Mouse (Mus musculus) liver, embryonic 13.5 days (tissue): ENCODE data around the gene Hsd17b14. TPM values are rescaled to one million over a fixed set of nuclear protein-coding genes. Genes with fewer than 3 reads are reported as not detected.
A peak's percentile ranks its signal among the peaks of the same experiment; 100 is the strongest.

ENCODE experiments used
- ATAC-seq: fragments of 200-750 bp; cut with Nextera tagmentation; 2 replicates; pipeline ENCODE4 v1.8.0; 2017; ENCODE audit warnings: low read depth, mild to moderate bottlenecking, moderate number of reproducible peaks, moderate library complexity
- DNase-seq: peaks from one replicate; pipeline ENCODE4 v3.0.0; 2022
- H3K27ac ChIP-seq: fragments of 300-500 bp; sonication (generic); 2 replicates; pipeline ENCODE4 v1.5.1; 2015; ENCODE audit warnings: moderate library complexity, mild to moderate bottlenecking, inconsistent platforms
- H3K27me3 ChIP-seq: fragments of 300-500 bp; sonication (generic); 2 replicates; pipeline ENCODE4 v1.6.1; 2015; ENCODE audit warnings: mild to moderate bottlenecking, inconsistent platforms
- H3K36me3 ChIP-seq: fragments of 300-500 bp; sonication (generic); 2 replicates; pipeline ENCODE4 v1.6.1; 2015; ENCODE audit warnings: mild to moderate bottlenecking, inconsistent platforms
- H3K4me1 ChIP-seq: fragments of 300-500 bp; sonication (generic); replicated peaks from 2 replicates; pipeline ENCODE4 v1.6.1; 2015; ENCODE audit warnings: inconsistent platforms
- H3K4me2 ChIP-seq: fragments of 300-500 bp; sonication (generic); 2 replicates; pipeline ENCODE4 v1.6.1; 2015; ENCODE audit warnings: inconsistent platforms, mild to moderate bottlenecking, moderate library complexity
- H3K4me3 ChIP-seq: fragments of 300-500 bp; sonication (generic); replicated peaks from 2 replicates; pipeline ENCODE4 v1.5.1; 2015; ENCODE audit warnings: mild to moderate bottlenecking, inconsistent platforms
- H3K9ac ChIP-seq: fragments of 300-500 bp; sonication (generic); 2 replicates; pipeline ENCODE4 v1.6.1; 2015; ENCODE audit warnings: mild to moderate bottlenecking, inconsistent platforms
- H3K9me3 ChIP-seq: fragments of 300-500 bp; sonication (generic); replicated peaks from 2 replicates; pipeline ENCODE4 v1.6.1; 2016; ENCODE audit warnings: inconsistent platforms
- WGBS: fragments of 180-500 bp; shearing (Covaris S2); methylation state at CpG from one replicate; pipeline ENCODE4 v1.1.7; 2015; ENCODE audit not compliant: insufficient replicate concordance; 5-methylcytosine and 5-hydroxymethylcytosine counted together
- polyA plus RNA-seq: library from polyadenylated mRNA; unstranded; fragments of >200 nt; fragmentation: Nextera tagmentation; extraction: Ambion mirVana; gene quantifications from 2 replicates; pipeline ENCODE4 v1.2.1, GENCODE M21; 2015

Hsd17b14 gene
- polyA plus RNA-seq, 1 experiment from 2014 or later: 1.9 TPM

- 68% methylated on average over 2 of the region's 2 CpGs for WGBS
- DNase-seq: no peak
- H3K4me1 ChIP-seq: peaks cover 28% of the 10 kb centered on the region
- ATAC-seq: no peak
- no peaks in the 10 kb centered on the region for H3K9me3 ChIP-seq
- no peak overlapping the region for H3K27ac ChIP-seq
- no peak overlapping the region for H3K4me3 ChIP-seq
- 0 out of 2 replicates have a peak, but pooled peaks cover 4% of the 10 kb centered on the region for H3K27me3 ChIP-seq
- no peak overlapping the region for H3K9ac ChIP-seq
- no peak overlapping the region for H3K4me2 ChIP-seq
- no peaks in the 10 kb centered on the region for H3K36me3 ChIP-seq
Measured at GRCm38 (mm10) chr7:45530643-45531042, 24.1 kb upstream of the Hsd17b14 start.

- ATAC-seq (no peak), DNase-seq (no peak)
- Histone ChIP-seq H3K27ac (no peak overlapping the region), H3K36me3 (no peaks in the 10 kb centered on the region), H3K27me3 (peaks cover 15% of the 10 kb centered on the region), H3K4me2 (no peak overlapping the region), H3K4me1 (peaks cover 7% of the 10 kb centered on the region), H3K9me3 (no peaks in the 10 kb centered on the region), H3K9ac (no peak overlapping the region), H3K4me3 (no peak overlapping the region)
- WGBS: 65% methylated on average over 1 of the region's 1 CpGs
Measured at GRCm38 (mm10) chr7:45535676-45536075, 19.0 kb upstream of the Hsd17b14 start.

DNA sequence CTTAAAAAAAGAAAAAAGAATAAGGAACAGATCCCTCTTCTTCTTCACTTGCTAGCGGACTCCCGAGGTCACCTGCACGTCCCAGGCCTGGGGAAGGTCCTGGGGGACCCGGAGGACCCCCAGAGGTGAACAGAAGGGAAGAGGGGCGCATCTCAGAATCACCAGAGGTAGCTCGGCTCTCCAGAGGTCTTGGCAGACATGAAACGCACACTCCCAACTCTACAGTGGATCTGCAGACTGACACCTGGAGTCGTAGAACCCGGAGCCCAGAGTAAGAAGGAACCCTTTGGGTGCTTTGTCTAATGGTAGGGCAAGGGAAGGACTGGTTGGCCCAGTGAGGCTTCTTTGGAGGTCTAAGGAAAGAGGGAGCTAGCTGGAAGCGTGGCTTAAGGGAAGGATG, 17.1 kb upstream of the Hsd17b14 start:
- 75% methylated on average over 10 of the region's 10 CpGs for WGBS
- H3K27ac ChIP-seq: no peak overlapping the region
- no peaks in the 10 kb centered on the region for H3K9me3 ChIP-seq
- H3K36me3 ChIP-seq: no peaks in the 10 kb centered on the region
- ATAC-seq (no peak), DNase-seq (no peak)
- H3K4me3 ChIP-seq: peak overlapping the region; percentile 46
- H3K4me1 ChIP-seq: peaks cover 7% of the 10 kb centered on the region
- H3K4me2 ChIP-seq: peak overlapping the region; percentile 61
- no peak overlapping the region for H3K9ac ChIP-seq
- H3K27me3 ChIP-seq: peaks cover 15% of the 10 kb centered on the region

DNA sequence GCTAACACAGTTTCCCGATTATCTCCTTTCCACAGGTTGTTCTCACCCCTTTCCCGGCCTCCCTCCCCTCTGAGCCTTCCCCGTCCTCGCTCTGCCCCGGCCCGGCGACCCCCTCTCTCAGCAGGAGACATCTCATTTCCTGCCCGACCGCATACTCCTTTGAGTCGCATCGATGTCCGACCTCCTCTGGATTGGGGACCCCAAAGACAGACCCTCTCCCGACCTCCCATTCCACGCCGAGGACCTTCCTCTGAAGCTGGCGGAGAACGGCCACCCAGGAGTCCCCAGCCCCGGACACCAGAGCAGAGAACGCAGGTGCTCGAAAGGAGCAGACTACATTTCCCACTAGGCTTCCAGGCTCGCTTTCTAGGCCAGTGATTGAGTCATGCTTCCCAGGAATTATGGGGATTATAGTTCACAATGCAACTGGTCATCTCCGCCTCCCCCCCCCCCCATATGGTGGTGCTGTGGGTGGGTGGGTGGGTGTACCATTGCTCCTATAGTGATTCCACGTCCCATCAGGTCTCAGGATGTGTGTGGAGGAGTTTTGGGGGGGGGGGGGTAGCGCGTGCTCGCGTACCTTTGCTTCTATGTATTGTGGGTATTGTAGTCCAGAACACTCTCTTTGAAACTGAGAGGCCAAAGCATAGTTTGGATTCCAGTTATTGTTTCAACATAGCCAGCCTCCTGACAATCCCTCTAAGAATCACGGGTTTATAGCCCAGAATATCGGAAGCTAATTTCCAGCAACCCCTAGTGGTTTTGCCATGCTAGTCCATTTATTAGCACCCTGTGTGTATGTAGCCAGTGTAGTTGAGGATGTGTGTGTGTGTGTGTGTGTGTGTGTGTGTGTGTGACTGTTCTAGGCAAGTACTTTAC, 16.3 kb upstream of the Hsd17b14 start:
- Histone ChIP-seq H3K4me3 (peak overlapping the region; percentile 46), H3K36me3 (no peaks in the 10 kb centered on the region), H3K27me3 (peaks cover 14% of the 10 kb centered on the region), H3K27ac (no peak overlapping the region), H3K9me3 (no peaks in the 10 kb centered on the region), H3K4me2 (peak overlapping the region; percentile 61), H3K9ac (peak overlapping the region; percentile 47), H3K4me1 (peaks cover 7% of the 10 kb centered on the region)
- WGBS: 7% methylated on average over 27 of the region's 29 CpGs
- DNase-seq: no peak
- peak; percentile 28; the same call in 1 of the 2 replicates for ATAC-seq

DNA sequence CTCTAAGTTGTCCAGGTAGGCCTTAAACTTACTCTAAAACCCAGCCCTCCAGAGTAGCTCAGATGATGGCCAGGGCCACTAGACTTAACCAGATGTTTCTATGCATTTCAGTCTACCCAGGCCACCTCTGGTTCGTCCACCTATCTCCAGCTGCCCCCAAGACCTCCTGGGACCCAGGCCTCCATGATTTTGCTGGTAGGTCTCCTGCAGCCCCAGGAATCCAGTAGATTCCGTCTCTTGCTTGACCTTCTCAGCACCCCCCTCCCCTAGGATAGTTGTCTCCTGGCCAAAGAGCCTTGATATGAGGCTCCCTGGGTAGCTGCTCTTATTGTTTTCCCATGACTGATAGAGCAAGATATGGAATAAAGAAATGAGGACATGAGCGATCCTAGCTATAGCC, 15.6 kb upstream of the Hsd17b14 start:
- H3K9me3 ChIP-seq: no peaks in the 10 kb centered on the region
- WGBS: 64% methylated on average over 3 of the region's 3 CpGs

DNA sequence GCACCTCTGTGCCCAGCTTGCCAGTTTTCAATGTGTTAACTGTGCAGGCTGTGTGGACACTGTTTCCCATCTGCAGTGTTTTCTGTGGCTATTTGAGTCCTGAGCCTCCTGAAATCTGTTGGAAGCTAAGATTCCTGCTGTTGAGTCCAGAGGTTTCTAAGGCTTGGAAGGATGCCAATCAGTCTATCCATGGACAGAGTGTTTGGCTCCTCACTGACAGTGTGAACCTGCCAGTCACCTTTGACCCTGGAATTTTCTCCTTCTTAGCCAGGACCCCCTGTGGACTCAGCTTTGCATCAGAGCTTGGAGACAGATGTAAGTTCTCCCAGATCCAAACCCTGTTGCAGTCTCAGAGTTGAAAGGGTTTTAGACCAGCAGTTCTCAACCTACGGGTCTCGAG, 14.5 kb upstream of the Hsd17b14 start:
- 61% methylated on average over 2 of the region's 2 CpGs for whole genome bisulfite sequencing
- no peak for ATAC-seq
- Histone ChIP-seq H3K36me3 (no peaks in the 10 kb centered on the region), H3K4me1 (peaks cover 7% of the 10 kb centered on the region), H3K4me3 (no peak overlapping the region), H3K27ac (no peak overlapping the region), H3K27me3 (peaks cover 16% of the 10 kb centered on the region), H3K4me2 (no peak overlapping the region), H3K9ac (no peak overlapping the region), H3K9me3 (peaks cover 5% of the 10 kb centered on the region; the same call in 1 of the 2 replicates)
- no peak for DNase-seq

More for the DNA sequence above, 15.6 kb upstream of the Hsd17b14 start:
- Histone ChIP-seq H3K4me2 (no peak overlapping the region), H3K4me3 (no peak overlapping the region), H3K36me3 (no peaks in the 10 kb centered on the region), H3K4me1 (peaks cover 7% of the 10 kb centered on the region), H3K27me3 (peaks cover 15% of the 10 kb centered on the region), H3K27ac (no peak overlapping the region), H3K9ac (no peak overlapping the region)
- no peak for DNase-seq
- ATAC-seq: peak; percentile 14; the same call in 1 of the 2 replicates

DNA sequence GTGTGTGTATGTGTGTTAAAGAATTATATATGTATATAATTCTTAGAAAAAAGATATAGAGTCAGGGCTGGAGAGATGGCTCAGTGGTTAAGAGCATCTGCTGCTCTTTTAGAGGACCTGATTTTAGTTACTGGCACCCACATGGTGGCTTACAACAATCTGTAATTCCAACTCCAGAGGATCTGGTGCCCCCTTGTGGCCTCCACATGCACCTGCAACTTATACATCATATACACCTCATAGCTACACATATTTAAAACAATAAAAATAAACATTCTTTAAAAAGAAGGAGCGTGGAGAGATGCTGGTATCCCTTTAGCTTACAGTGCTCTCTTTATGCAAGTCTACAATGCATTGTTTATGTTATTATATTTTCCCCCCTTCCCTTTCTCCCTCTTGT, 10.2 kb upstream of the Hsd17b14 start:
- no peak for DNase-seq
- H3K9me3 ChIP-seq: peaks cover 5% of the 10 kb centered on the region; the same call in 1 of the 2 replicates
- H3K4me1 ChIP-seq: no peaks in the 10 kb centered on the region
- no peak overlapping the region for H3K27ac ChIP-seq
- H3K4me3 ChIP-seq: no peak overlapping the region
- no peaks in the 10 kb centered on the region for H3K36me3 ChIP-seq
- no peak for ATAC-seq
- H3K27me3 ChIP-seq: peaks cover 13% of the 10 kb centered on the region
- H3K9ac ChIP-seq: no peak overlapping the region
- no peak overlapping the region for H3K4me2 ChIP-seq
- WGBS: 50% methylated on average over 1 of the region's 1 CpGs

DNA sequence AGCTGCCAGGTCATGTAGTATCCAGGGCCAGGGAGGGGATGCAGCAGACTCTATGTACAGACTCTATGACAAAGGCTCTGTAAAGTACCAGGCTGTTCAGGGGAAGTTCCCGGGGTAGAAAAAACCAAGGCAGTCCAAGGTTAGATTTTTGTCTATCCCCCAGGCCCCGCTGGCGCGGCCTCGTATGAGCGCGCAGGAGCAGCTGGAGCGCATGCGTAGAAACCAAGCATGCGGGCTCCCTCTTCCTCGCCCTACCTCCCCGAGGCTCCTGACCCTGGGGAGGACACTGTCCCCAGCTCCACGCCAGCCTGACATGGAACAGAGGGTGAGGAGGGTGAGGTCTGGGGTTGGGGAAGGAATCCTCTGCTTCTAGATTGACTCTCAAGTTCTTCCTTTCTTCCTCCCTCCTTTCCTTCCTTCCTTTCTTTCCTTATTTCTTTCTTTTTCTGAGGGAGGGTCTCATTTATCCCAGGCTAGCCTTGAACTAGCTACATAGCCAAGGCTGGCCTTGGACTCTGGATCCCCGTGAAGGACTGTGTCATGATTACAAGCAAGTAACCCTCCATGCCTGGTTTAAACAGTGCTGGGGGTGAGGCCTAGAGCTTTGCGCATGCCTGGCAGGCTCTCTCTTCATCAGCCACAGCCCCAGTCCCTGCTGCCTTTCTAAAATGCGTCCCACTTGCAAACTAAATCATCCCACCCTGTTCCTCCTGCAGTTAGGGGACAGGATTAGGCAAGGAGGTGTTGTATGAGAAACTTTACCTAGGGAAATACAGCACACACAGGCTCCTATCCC, 4.9 kb upstream of the Hsd17b14 start:
- no peak overlapping the region for H3K27ac ChIP-seq
- no peaks in the 10 kb centered on the region for H3K36me3 ChIP-seq
- no peak overlapping the region for H3K9ac ChIP-seq
- no peak overlapping the region for H3K4me2 ChIP-seq
- no peak for ATAC-seq
- peaks cover 16% of the 10 kb centered on the region for H3K4me1 ChIP-seq
- H3K27me3 ChIP-seq: 0 out of 2 replicates have a peak, but pooled peaks cover 9% of the 10 kb centered on the region
- whole genome bisulfite sequencing: 75% methylated on average over 16 of the region's 16 CpGs
- no peaks in the 10 kb centered on the region for H3K9me3 ChIP-seq
- H3K4me3 ChIP-seq: no peak overlapping the region
- no peak for DNase-seq

GRCm38 (mm10) chr7:45550821-45551511, 3.7 kb upstream of the Hsd17b14 start:
- no peaks in the 10 kb centered on the region for H3K9me3 ChIP-seq
- no peak for ATAC-seq
- H3K27ac ChIP-seq: no peak overlapping the region
- H3K27me3 ChIP-seq: 0 out of 2 replicates have a peak, but pooled peaks cover 9% of the 10 kb centered on the region
- H3K4me1 ChIP-seq: peaks cover 16% of the 10 kb centered on the region
- no peak overlapping the region for H3K4me2 ChIP-seq
- no peaks in the 10 kb centered on the region for H3K36me3 ChIP-seq
- 71% methylated on average over 11 of the region's 11 CpGs for WGBS
- DNase-seq: no peak
- H3K9ac ChIP-seq: no peak overlapping the region
- H3K4me3 ChIP-seq: no peak overlapping the region

- 0 out of 2 replicates have a peak, but pooled peaks cover 9% of the 10 kb centered on the region for H3K27me3 ChIP-seq
- ATAC-seq (no peak), DNase-seq (no peak)
- H3K9ac ChIP-seq: no peak overlapping the region
- H3K4me1 ChIP-seq: peaks cover 22% of the 10 kb centered on the region
- WGBS: 65% methylated on average over 8 of the region's 8 CpGs
- H3K27ac ChIP-seq: no peak overlapping the region
- H3K36me3 ChIP-seq: no peaks in the 10 kb centered on the region
- no peaks in the 10 kb centered on the region for H3K9me3 ChIP-seq
- no peak overlapping the region for H3K4me2 ChIP-seq
- H3K4me3 ChIP-seq: no peak overlapping the region
Measured at GRCm38 (mm10) chr7:45551512-45551883, 3.2 kb upstream of the Hsd17b14 start.

- H3K36me3 ChIP-seq: no peaks in the 10 kb centered on the region
- H3K4me3 ChIP-seq: no peak overlapping the region
- no peak overlapping the region for H3K4me2 ChIP-seq
- H3K9me3 ChIP-seq: no peaks in the 10 kb centered on the region
- 0 out of 2 replicates have a peak, but pooled peaks cover 3% of the 10 kb centered on the region for H3K27me3 ChIP-seq
- WGBS: 60% methylated on average over 8 of the region's 8 CpGs
- no peak for ATAC-seq
- 0 out of 2 replicates have a peak overlapping the region, but pooled peaks have one; percentile 31 for H3K9ac ChIP-seq
- no peak overlapping the region for H3K27ac ChIP-seq
- peaks cover 24% of the 10 kb centered on the region for H3K4me1 ChIP-seq
- DNase-seq: no peak
Measured at GRCm38 (mm10) chr7:45553519-45553918, 1.2 kb upstream of the Hsd17b14 start.
